Mouse (Mus musculus) urinary bladder, postnatal 10 days (tissue): Measurements from ENCODE around the gene Gbp10.
"Not testable (repeated sequence)": the region's sequence is repeated elsewhere in the genome, so short reads cannot be mapped to it uniquely, and the experiment has no call there.

Experiments
- DNase-seq: peaks from one replicate; pipeline ENCODE4 v3.0.0; 2022; ENCODE audit warnings: low spot score

Gene Gbp10

GRCm38 (mm10) chr5:105239483-105240047 lies at the start of gene Gbp10:
Gene Gbp10 (minus strand): TSS chr5:105239533.
- DNase-seq: not testable (repeated sequence)

GRCm38 (mm10) chr5:105260673-105261072 lies 21.3 kb upstream of the Gbp10 start:
- not testable (repeated sequence) for DNase-seq

- no peak for DNase-seq
These were observed 13.2 kb upstream of the Gbp10 start for GRCm38 (mm10) chr5:105252491-105252890.

- DNase-seq: not testable (repeated sequence)
These were observed 5.4 kb upstream of the Gbp10 start for GRCm38 (mm10) chr5:105244741-105245140.

GRCm38 (mm10) chr5:105240982-105241381 lies 1.6 kb upstream of the Gbp10 start:
- not testable (repeated sequence) for DNase-seq

GRCm38 (mm10) chr5:105238402-105238801 lies 931 bp downstream of the Gbp10 start:
- not testable (repeated sequence) for DNase-seq

GRCm38 (mm10) chr5:105236040-105236439 lies 3.3 kb downstream of the Gbp10 start:
- DNase-seq: not testable (repeated sequence)

GRCm38 (mm10) chr5:105208957-105209356 lies 30.4 kb downstream of the Gbp10 start:
- DNase-seq: not testable (repeated sequence)

- DNase-seq: not testable (repeated sequence)
These were observed 38.5 kb downstream of the Gbp10 start for GRCm38 (mm10) chr5:105200791-105201355.

GRCm38 (mm10) chr5:105199149-105199548 lies 40.2 kb downstream of the Gbp10 start:
- not testable (repeated sequence) for DNase-seq

GRCm38 (mm10) chr5:105197915-105198560 lies 41.3 kb downstream of the Gbp10 start:
- not testable (repeated sequence) for DNase-seq

GRCm38 (mm10) chr5:105196308-105196707 lies 43.0 kb downstream of the Gbp10 start:
- not testable (repeated sequence) for DNase-seq

- DNase-seq: not testable (repeated sequence)
These were observed 46.8 kb downstream of the Gbp10 start for GRCm38 (mm10) chr5:105192536-105192935.

- no peak for DNase-seq
These were observed 57.9 kb downstream of the Gbp10 start for GRCm38 (mm10) chr5:105181446-105181845.
